Mouse (Mus musculus): ENCODE data around the gene Usp51.
"Not testable (repeated sequence)": the region's sequence is repeated elsewhere in the genome, so short reads cannot be mapped to it uniquely, and the experiment has no call there.

DNA sequence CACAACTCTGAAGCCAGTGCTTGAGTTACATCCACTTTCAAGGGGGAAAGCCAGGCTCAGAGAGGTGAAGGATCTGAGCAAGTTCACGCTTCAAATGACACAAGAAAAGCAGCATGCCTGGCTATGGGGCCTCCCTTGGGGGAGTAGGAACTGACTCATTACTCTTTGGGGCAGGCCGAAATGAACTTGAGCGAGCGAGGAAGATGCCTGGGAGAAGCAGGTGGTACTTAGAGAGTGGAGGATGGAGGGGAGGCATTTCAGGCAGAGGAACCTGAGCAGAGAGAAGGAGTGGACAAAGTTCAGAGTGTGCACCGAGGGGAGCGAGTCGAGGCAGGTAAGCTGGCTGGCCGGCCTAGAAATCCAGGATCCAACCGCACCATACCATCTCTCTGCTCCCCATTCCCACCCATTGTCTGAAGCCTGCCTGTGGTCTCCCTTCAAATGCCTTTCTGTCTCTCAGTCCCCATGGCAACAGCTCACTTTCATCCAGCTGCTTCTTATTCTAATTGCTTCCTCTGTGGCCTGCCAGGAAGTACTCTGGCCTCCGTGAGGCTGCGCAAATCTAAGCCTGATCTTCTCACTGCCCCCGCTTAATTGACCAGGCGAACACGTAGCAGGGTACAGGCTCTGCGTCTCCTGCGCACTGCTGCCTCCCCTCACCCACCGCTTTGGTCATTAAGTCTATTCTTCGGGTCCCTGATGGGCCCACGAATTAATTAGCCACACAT, 32.6 kb upstream of the Usp51 start:
- not testable (repeated sequence) for TF ChIP-seq CTCF (IDR thresholded peaks at IDR 0.05; ENCODE audit: insufficient read depth, low read length); POLR2A (IDR thresholded peaks at IDR 0.05; ENCODE audit: borderline replicate concordance, extremely low read depth, low read depth, low read length)
